ENCODE assay signal across 12 mouse cellular contexts in the genomic region with DNA sequence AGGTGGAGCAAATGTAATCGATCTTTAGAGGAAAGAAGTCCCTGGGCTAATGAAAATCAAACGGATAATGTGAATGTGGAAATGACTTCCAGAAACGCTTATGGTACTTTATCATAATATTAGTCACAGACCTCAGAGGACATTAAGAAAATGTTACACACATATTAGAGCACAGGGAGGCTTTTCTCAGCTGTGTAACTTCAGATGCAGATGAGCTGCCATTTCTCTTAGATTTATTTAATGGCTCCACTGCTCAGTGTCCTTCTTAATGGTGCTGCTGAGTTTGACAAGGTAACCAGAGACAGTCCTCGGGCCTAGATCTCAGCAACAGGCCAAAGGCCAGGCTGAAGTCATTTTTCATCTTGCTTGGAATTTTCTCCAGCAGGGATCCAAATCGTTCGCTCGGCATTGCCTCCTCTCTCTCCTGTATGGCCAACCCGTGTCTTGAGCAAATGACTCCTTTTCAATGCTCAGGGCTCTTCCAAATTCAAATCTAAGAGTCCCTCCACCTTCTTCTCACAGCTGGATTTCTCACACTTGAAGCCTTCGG.
DNase-seq lines count a peak whose midpoint lies in the region; ATAC-seq and TF ChIP-seq lines count a peak whose summit lies in the region.
"Had no signal": no experiment of that assay in that cellular context is flagged by ENCODE, and none has a peak within 500 bp of the region (broad histone marks: within the 10 kb centered on the region; RNA-seq: fewer than 3 reads in every experiment).

No protein-coding gene starts in this region.

- no peaks in the 10 kb centered on the region for H3K36me3 ChIP-seq in kidney, postnatal 0 days (ENCODE audit: insufficient read depth, low read length)
- no peaks in the 10 kb centered on the region for H3K36me3 ChIP-seq in small intestine, adult 2 months (ENCODE audit: control insufficient read depth, insufficient read depth, low read length)
- H3K36me3 ChIP-seq: liver, embryonic 13.5 days had no signal

- no peak overlapping the region for H3K4me3 ChIP-seq in kidney, postnatal 0 days (replicated peaks; ENCODE audit: low read depth, low read length)
- H3K4me3 ChIP-seq in embryonic fibroblast, embryonic 13.5 days (ENCODE audit: insufficient read depth, low read length), result no peak overlapping the region
- H3K4me3 ChIP-seq in small intestine, adult 2 months (ENCODE audit: low read depth, low read length), result peak overlapping the region; percentile 5; the same call in 1 of the 2 replicates
- H3K4me3 ChIP-seq: liver, embryonic 13.5 days had no signal

- no peak for TF ChIP-seq POLR2A in embryonic fibroblast, embryonic 13.5 days (IDR thresholded peaks at IDR 0.05; ENCODE audit: low read depth, low read length)
- TF ChIP-seq POLR2A in small intestine, adult 2 months (IDR thresholded peaks at IDR 0.05; ENCODE audit: low read depth, low read length), result no peak

- no peak for TF ChIP-seq CTCF in kidney, postnatal 0 days (IDR thresholded peaks at IDR 0.05; ENCODE audit: low read depth)
- no peak for TF ChIP-seq CTCF in embryonic fibroblast, embryonic 13.5 days (IDR thresholded peaks at IDR 0.05; ENCODE audit: borderline replicate concordance, insufficient read depth, low read length)
- TF ChIP-seq CTCF in small intestine, adult 2 months (IDR thresholded peaks at IDR 0.05; ENCODE audit: extremely low read depth, insufficient read length, insufficient replicate concordance, low read depth, low read length), result no peak

- no peaks in the 10 kb centered on the region for H3K27me3 ChIP-seq in kidney, postnatal 0 days (ENCODE audit: insufficient read depth, low read length)
- H3K27me3 ChIP-seq in small intestine, adult 2 months (ENCODE audit: control insufficient read depth, insufficient read depth, low read length), result no peaks in the 10 kb centered on the region
- H3K27me3 ChIP-seq: liver, embryonic 13.5 days; Patski had no signal

- WGBS in kidney, postnatal 0 days, result 24% methylated on average over 9 of the region's 9 CpGs
- WGBS in small intestine, adult 2 months, result 72% methylated on average over 9 of the region's 9 CpGs

- peak overlapping the region; percentile 42; the same call in 1 of the 2 replicates for H3K27ac ChIP-seq in kidney, postnatal 0 days
- H3K27ac ChIP-seq in embryonic fibroblast, embryonic 13.5 days (ENCODE audit: insufficient read depth, low read length), result peak overlapping the region; percentile 88
- H3K27ac ChIP-seq in small intestine, adult 2 months (ENCODE audit: insufficient read depth, low read depth, low read length), result peak overlapping the region; percentile 84
- H3K27ac ChIP-seq: liver, embryonic 13.5 days had no signal

- DNase-seq in embryo, embryonic 10 days (ENCODE audit: low spot score), result peak; percentile 44
- DNase-seq in embryo, embryonic 9.5 days (ENCODE audit: extremely low spot score), result no peak
- DNase-seq in kidney, postnatal 0 days (ENCODE audit: low spot score), result peak; percentile 64
- DNase-seq in kidney, adult 9 months, result no peak
- no peak for DNase-seq in spleen, postnatal 4 days (ENCODE audit: low spot score in 2 of 2)
- no peak for DNase-seq in left cerebral cortex, postnatal 4 days
- DNase-seq: cerebellum, adult 11 months; cerebellum, postnatal 36 days; liver, embryonic 13.5 days had no signal

- no peak overlapping the region for H3K4me2 ChIP-seq in kidney, postnatal 0 days (ENCODE audit: low read length)
- H3K4me2 ChIP-seq: liver, embryonic 13.5 days had no signal

- H3K9me3 ChIP-seq in kidney, postnatal 0 days (replicated peaks; ENCODE audit: low read length), result no peaks in the 10 kb centered on the region
- H3K9me3 ChIP-seq: liver, embryonic 13.5 days had no signal

- ATAC-seq in kidney, postnatal 0 days (replicated peaks; ENCODE audit: low FRiP score, low read depth), result no peak
- ATAC-seq: Patski had no signal

- peaks cover 7% of the 10 kb centered on the region; the same call in 1 of the 2 replicates for H3K4me1 ChIP-seq in kidney, postnatal 0 days (replicated peaks; ENCODE audit: insufficient read depth, low read length)
- peaks cover 10% of the 10 kb centered on the region for H3K4me1 ChIP-seq in embryonic fibroblast, embryonic 13.5 days (ENCODE audit: control insufficient read depth, insufficient read depth, low read length)
- H3K4me1 ChIP-seq in small intestine, adult 2 months (ENCODE audit: control insufficient read depth, insufficient read depth, insufficient read length, low read length), result peaks cover 18% of the 10 kb centered on the region; the same call in 1 of the 2 replicates
- H3K4me1 ChIP-seq: liver, embryonic 13.5 days had no signal

- intact Hi-C loops in left cerebral cortex, postnatal 4 days (cut with DNase I), result no loop called here

- no peak overlapping the region for H3K9ac ChIP-seq in kidney, postnatal 0 days (ENCODE audit: low read depth, low read length)
- H3K9ac ChIP-seq: liver, embryonic 13.5 days had no signal

Comparison
In these comparisons a context has a peak if more than half of its experiments do, and no peak if none do; other contexts are left out.
1. DNase-seq: peak in embryo, embryonic 10 days (single experiment) and kidney, postnatal 0 days (single experiment); none in embryo, embryonic 9.5 days (single experiment), kidney, adult 9 months (single experiment), spleen, postnatal 4 days (0 of 2) and left cerebral cortex, postnatal 4 days (single experiment).
2. Peak in every context shown above with its lines, with median percentiles within 50 percentile points of each other: H3K27ac ChIP-seq.